Mouse (Mus musculus) heart, adult 11 months (tissue): ENCODE measurements around the gene Larp4.

Source experiments
- DNase-seq: peaks from one replicate; pipeline ENCODE4 v3.0.0; 2022

Larp4 gene

GRCm38 (mm10) chr15:100058912-100059311 is 89.0 kb downstream of the Larp4 start:
- no peak for DNase-seq

GRCm38 (mm10) chr15:100059626-100060311 is 89.9 kb downstream of the Larp4 start:
- DNase-seq, result no peak

DNA sequence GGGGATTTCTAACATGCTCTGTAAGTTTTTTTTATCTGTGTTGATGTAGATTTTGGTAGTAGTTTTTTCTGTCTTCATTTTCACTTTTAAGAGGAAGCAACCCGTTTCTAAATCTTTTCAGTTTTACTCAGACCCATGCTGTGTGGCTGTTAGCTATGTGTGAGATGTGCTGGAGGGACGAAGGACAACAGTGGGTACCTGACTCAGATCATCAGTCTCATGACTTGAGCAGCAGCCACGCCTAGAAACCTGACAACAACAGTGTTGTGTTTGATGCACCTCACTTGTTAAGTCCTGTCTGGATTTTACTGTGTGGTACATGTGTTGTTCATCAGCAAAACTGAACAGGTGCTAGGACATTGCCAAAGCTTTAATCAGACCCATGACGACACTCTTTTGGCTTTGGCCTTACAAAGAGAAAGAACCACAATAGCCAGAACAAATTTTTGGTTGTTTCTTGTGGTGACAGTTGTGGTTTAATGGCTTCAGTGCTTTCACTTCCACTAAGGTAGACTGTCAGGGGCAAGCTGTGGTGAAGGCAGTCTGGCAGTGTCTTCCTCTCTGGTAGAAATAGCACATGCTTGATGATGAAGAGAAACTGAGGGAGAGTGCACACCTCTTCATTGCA is 90.8 kb downstream of the Larp4 start:
- no peak for DNase-seq

GRCm38 (mm10) chr15:100061377-100061776 is 91.5 kb downstream of the Larp4 start:
- no peak for DNase-seq

DNA sequence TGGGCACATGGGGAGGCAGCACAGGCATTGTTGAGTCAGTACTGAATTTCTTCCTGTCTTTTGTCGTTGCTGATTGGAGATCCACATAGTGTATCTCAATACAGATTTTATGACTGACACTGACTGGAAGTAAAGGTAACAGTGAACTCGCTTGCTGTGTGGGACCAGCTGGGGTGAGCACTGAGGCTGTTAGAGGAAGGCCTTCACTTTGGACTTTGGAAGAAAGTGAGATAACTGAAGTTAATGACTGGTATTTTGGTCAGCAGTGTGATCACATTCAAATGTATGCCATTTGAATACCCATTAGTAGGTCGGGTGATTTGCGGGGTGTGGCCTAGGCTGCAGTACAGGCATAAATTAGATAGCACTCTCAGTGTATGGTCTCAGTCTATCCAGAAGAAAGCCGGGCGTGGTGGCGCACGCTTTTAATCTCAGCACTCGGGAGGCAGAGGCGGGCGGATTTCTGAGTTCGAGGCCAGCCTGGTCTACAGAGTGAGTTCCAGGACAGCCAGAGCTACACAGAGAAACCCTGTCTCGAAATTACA is 93.4 kb downstream of the Larp4 start:
- DNase-seq, result no peak
